Mouse (Mus musculus): Measurements from ENCODE around the gene Rpl27.

GRCm38 (mm10) chr11:101465869-101466551 lies 23.9 kb downstream of the Rpl27 start, which contains the start of gene Vat1:
- no peak for TF ChIP-seq CHD1 (IDR thresholded peaks at IDR 0.05; ENCODE audit: low read depth, low read length)
- TF ChIP-seq CTCF (IDR thresholded peaks at IDR 0.05 in 2 of 3, conservative IDR thresholded peaks at IDR 0.05 in 1 of 3; ENCODE audit: control insufficient read depth in 1 of 3, insufficient read depth in 1 of 3, low read depth in 2 of 3, low read length in 3 of 3, poor library complexity in 1 of 3, severe bottlenecking in 1 of 3) = no peak; a peak in 1 of 6 replicates
- TF ChIP-seq MYC (IDR thresholded peaks at IDR 0.05; ENCODE audit: low read depth, low read length) = 0 out of 2 replicates have a peak, but pooled peaks have one; percentile 17
- TF ChIP-seq E2F4 (IDR thresholded peaks at IDR 0.05; ENCODE audit: borderline replicate concordance, low read depth, low read length) = peak; percentile 92
- no peak; the same call in 1 of the 2 replicates for TF ChIP-seq NELFE (IDR thresholded peaks at IDR 0.05; ENCODE audit: low read depth, low read length)
- TF ChIP-seq HCFC1 (IDR thresholded peaks at IDR 0.05; ENCODE audit: low read depth, low read length) = peak; percentile 52
- TF ChIP-seq MAX (IDR thresholded peaks at IDR 0.05; ENCODE audit: low read length) = peak; percentile 19
- TF ChIP-seq POLR2A (IDR thresholded peaks at IDR 0.05; ENCODE audit: control insufficient read depth in 1 of 2, insufficient read depth in 1 of 2, low read depth in 1 of 2, low read length in 2 of 2, poor library complexity in 1 of 2) = peak; percentile 34 to 38; a peak in 1 of 4 replicates
- no peak for TF ChIP-seq MAFK (IDR thresholded peaks at IDR 0.05; ENCODE audit: borderline replicate concordance, low read depth, low read length)
- no peak for TF ChIP-seq ZC3H11A (IDR thresholded peaks at IDR 0.05; ENCODE audit: low read depth, low read length)
- no peak for TF ChIP-seq ZNF384 (IDR thresholded peaks at IDR 0.05; ENCODE audit: low read depth, low read length)
- TF ChIP-seq TCF12 (IDR thresholded peaks at IDR 0.05; ENCODE audit: low read depth, low read length) = peak; percentile 68
- peak in 1 of 2 experiments; percentile 13; a peak in 1 of 4 replicates for TF ChIP-seq EP300 (IDR thresholded peaks at IDR 0.05; ENCODE audit: low read depth in 1 of 2, low read length in 2 of 2)

All from MEL (cell line).